Mouse (Mus musculus) spleen, postnatal 0 days (tissue): ENCODE measurements around the gene Olfr951. TPM values are rescaled to one million over a fixed set of nuclear protein-coding genes. Genes with fewer than 3 reads are reported as not detected.

ENCODE experiments used
- polyA plus RNA-seq: library from polyadenylated mRNA; unstranded; fragments of >200 nt; fragmentation: Nextera tagmentation; extraction: Ambion mirVana; gene quantifications from 2 replicates; pipeline ENCODE4 v1.2.1, GENCODE M21; 2015

The Olfr951 gene
- not detected in 2 replicates for polyA plus RNA-seq

DNA sequence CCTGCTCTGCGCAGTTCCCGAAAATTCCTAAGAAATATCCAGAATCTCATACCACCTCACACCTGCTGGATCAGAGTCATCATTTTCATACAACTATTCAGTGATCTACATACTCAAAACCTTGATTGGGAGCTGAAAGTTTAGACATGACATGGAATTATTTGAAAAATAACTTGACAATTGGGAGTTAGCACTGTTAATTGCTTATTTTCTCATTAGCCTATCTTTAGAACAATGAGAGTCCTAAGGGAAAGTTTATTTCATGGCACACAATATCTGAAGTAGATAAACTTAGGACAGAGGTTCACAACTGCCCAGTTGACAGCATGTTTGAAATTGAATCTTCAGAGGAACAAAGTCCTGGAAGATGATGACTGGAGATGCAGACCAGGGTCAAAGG, at the start of gene Olfr951:
Gene Olfr951, plus strand, starts transcription at position 301 of the 400 bp plus-strand sequence.

GRCm38 (mm10) chr9:39427048-39427447, 39.8 kb downstream of the Olfr951 start, which contains the start of gene Olfr952:
TSS of gene Olfr952 (minus strand) at chr9:39427148.

Other genes starting within 250 kb of the Olfr951 start
- not detected in 2 replicates for gene Olfr943, start 221.1 kb upstream of the Olfr951 start, polyA plus RNA-seq
- gene Olfr944, start 185.5 kb upstream of the Olfr951 start, polyA plus RNA-seq, result not detected in 2 replicates
- not detected in 2 replicates for gene Olfr1537, start 137.4 kb upstream of the Olfr951 start, polyA plus RNA-seq
- gene Olfr945, start 110.6 kb upstream of the Olfr951 start, polyA plus RNA-seq, result not detected in 2 replicates
- gene Olfr948, start 61.4 kb upstream of the Olfr951 start, polyA plus RNA-seq, result not detected in 2 replicates
- not detected in 2 replicates for gene Olfr952, start 39.7 kb downstream of the Olfr951 start, polyA plus RNA-seq
- not detected in 2 replicates for gene Olfr954, start 69.3 kb downstream of the Olfr951 start, polyA plus RNA-seq
- not detected in 2 replicates for gene Olfr955, start 84.5 kb downstream of the Olfr951 start, polyA plus RNA-seq
- not detected in 2 replicates for gene Olfr44, start 106.6 kb downstream of the Olfr951 start, polyA plus RNA-seq
- not detected in 2 replicates for gene Olfr957, start 128.4 kb downstream of the Olfr951 start, polyA plus RNA-seq
- not detected in 2 replicates for gene Olfr958, start 166.6 kb downstream of the Olfr951 start, polyA plus RNA-seq
- not detected in 2 replicates for gene Olfr959, start 188.2 kb downstream of the Olfr951 start, polyA plus RNA-seq
- gene AW551984, start 217.0 kb downstream of the Olfr951 start, polyA plus RNA-seq, result 2.8 and 4.7 TPM in 2 replicates
- gene Olfr148, start 223.2 kb downstream of the Olfr951 start, polyA plus RNA-seq, result not detected in 2 replicates
- not detected in 2 replicates for gene Olfr960, start 234.0 kb downstream of the Olfr951 start, polyA plus RNA-seq